Mouse (Mus musculus) cortical plate, adult 2 months (tissue): ENCODE results near the gene 1700029F12Rik.

Experiments
- CTCF ChIP-seq: fragments of 200-500 bp; IDR thresholded peaks from 2 replicates; pipeline ENCODE4 v1.5.1; 2011; ENCODE audit warnings: mild to moderate bottlenecking, control low read depth, low read length; ENCODE audit not compliant: insufficient read depth; ENCODE audit errors: extremely low read depth
- POLR2A ChIP-seq: fragments of 200-500 bp; IDR thresholded peaks from 2 replicates; pipeline ENCODE4 v1.6.1; 2011; ENCODE audit warnings: mild to moderate bottlenecking, low read length, control low read depth; ENCODE audit not compliant: insufficient read depth; ENCODE audit errors: extremely low read depth

- TF ChIP-seq CTCF (no peak), POLR2A (no peak)
Measured at GRCm38 (mm10) chr13:97008266-97009153, 25.7 kb downstream of the 1700029F12Rik start.
